Mouse (Mus musculus) cerebellum, postnatal 25 days (tissue): ENCODE measurements around the gene Uri1.

Source experiments
- DNase-seq, 2 experiments: peaks; one replicate each; pipeline ENCODE4 v3.0.0; 2021; ENCODE audit warnings: mixed read lengths in 2 of 2

The Uri1 gene

DNA sequence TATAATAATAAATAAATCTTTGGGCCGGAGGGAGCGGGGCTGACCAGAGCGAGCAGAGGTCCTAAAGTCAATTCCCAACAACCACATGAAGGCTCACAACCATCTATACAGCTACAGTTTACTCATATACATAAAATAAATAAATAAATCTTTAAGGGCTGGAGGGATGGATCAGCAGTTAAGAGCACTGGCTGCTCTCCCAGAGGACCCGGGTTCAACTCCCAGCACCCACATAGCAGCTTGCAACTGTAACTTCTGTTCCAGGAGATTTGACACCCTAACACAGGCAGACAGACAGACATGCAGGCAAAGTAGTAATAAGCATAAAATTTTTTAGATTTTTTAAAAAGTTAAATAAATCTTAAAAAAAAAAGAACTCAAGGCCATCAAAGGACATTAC lies 10.5 kb downstream of the Uri1 start:
- no peak for DNase-seq

DNA sequence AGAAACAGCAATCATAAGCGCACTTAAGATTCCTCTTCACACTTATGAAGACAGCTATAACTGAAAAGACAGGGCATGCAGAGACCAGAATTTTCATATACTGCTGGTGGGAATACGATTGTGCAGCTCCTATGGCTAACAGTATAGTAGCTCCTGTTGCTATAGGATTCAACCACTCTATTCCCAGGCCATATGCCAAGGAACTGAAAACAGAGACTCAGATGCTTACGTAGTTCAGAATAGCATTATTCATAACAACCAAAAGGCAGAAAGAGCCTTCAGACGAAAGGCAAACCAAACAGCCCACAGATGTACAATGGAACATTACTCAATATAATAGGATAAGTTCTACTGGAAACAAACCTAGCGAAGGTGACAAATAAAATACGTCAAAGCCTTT lies 15.0 kb downstream of the Uri1 start:
- DNase-seq: no peak

DNA sequence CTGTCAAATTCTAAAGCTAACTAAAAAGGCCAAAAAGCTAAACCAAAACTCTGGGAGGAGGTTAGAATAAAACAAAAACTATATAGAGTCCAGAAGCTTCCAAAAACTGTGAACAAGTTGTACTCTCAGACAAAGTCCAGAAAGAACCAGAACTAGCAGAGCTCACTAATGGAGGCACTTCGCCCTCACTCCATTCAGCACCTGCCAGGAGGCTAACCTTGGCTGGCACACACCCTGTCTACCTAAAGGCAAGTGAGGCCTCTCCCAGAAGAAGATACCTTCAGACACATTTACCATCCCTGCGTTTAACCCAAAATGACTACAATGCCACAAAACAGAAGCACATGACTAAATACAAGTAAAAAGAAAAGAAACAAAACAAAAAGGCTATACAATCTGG lies 20.9 kb downstream of the Uri1 start:
- DNase-seq: no peak

DNA sequence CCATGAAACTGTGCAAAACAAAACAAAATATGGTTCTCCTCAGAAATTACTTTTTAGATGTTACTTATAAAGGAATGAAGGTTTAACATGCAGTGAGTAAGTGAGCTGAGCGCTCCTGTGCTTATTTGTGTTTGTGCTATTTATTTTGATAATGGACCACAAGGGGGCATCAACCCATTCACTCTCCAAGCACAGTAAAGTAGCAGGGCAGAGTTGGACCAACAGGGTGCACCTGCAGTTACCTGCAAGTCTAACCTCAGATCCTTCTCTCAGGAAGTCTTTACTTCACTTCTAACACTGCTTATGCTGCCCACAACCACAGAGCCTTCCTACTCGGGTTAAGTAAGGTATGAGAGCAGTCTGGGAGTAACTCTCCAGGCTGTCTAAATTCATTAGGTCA lies 23.7 kb downstream of the Uri1 start:
- peak in 1 of 2 experiments; percentile 21 for DNase-seq

DNA sequence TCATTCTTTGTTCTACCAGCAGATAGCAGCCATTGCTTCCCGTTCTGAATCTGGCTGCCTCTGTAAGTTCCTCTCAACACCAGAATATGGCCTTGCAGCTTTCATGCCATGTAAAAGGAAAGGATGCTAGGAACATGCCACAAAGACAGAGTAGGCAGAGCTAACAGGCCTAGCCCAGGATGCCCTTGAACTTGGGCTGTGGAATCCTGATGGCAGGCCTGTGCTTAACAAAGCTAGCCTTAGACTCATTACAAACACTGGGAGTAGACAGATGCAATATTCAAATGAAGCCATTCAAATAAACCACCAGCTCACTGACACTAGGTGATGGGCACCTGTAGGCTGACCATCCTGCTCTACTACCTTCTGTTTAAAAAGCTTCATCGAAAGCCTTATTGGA lies 30.5 kb downstream of the Uri1 start:
- DNase-seq: no peak

DNA sequence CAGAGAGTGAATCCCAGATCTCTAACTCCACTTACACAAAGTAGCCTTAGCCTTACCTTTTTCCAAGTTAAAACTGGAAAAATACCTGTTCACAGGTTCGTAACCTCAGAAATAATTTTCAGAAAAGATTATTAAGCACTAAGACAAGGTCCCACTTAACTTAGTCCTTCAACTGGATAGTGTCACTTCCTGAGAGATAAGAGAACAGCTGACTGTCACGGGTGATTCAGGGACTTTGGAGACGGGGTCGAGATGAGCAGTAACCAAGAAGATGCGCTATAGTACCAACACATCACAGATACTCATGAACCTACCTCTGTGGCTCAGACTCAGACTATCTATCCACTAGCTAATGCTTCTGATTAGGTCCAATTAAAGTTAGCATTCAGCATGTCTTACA lies 38.5 kb downstream of the Uri1 start:
- DNase-seq: no peak

DNA sequence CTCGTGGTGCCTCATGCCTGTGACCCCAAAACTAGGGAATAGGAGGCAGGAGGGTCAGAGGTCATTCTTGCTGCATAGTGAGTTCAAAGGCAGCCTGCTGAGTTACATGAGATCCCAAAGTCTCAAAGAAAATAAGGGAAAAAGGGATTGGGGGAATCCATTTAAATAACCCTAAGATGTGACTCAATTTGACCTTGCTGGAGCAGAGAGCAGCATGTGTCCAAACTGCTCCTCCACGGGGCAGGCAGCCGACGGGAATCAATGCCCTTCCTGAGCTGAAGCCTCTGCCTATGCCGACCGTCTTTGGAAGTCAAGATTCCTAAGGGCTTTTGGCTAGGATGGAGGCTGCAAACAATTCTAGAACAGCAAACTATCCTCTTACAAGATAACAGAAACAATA lies 39.9 kb downstream of the Uri1 start:
- no peak for DNase-seq

DNA sequence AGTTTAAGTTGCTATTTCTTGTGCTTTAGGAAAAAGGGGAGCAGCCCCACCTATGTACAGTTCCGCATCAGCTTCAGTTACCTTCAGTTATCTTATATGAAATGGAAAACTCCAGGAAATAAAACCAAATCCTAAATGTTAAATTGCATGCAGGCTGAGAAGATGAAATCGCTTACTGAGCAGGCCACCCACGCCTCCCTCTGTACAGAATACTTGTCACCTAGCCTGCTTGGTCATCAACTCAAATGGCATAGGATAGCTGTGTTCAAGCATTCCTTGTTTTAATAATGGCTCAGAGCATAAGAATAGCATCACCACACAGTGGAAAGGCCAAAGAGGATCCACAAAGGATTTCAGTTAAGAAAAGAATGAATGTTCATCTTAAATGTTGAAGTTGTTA lies 43.6 kb downstream of the Uri1 start:
- no peak for DNase-seq

DNA sequence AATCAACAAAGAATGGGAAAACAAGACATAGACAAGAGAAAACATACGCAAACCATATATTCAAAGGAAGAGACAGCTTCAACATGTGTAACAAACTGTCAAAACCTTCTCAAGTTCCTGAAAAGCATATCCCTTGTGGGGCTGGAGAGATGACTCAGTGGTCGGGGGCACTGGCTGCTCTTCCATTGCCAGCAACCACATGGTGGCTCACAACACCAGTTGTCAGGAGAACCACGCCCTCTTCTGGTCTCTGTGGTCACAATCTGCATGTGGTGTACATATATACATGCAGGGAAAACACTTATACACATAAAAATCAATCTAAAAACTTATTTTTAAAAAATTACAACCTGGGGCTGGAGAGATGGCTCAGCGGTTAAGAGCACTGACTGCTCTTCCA lies 44.9 kb downstream of the Uri1 start:
- no peak for DNase-seq

DNA sequence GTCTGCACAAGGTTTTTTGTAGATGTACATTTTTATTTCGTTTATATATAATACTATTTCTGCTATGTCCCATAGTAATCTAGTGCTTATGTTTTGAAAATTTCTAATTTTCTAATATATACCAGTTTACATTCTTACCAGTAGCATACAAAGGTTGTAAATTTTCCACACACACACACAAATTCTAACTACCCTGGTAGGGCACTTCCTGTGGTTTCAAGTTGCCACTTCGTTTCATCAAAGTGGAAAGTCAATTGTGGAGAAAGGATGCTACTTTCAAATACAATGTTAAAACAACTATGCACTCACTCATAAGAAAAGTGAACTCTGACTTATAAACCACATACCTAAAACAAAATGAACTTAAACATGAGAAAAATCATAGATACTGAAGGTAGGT lies 45.7 kb downstream of the Uri1 start:
- no peak for DNase-seq

DNA sequence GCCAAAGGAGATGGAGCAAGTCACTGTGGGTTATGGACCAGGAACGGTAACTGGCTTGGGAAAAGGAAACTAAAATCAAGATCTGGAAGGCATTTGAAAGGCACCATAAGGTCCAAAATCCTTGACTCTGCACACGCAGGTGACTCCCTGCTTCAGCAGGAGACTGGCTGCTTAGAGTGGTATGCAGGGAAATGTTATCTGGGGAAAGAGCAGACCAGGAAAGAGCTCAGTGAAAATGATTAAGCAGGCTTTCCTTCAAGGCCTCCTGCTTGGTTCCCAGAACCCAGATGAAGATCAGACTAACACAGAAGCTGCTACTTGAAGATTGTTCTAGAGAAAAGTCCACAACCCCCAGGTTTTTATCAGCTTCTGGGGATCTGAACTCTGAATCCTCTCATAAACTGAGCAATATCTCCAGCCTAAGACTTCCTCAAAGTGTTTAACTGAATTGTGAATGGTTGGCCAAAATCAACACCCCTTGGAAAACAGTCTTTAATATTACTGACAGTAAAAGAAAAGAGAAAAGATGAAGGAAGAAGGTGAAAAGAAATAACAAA lies 50.3 kb downstream of the Uri1 start:
- no peak for DNase-seq

DNA sequence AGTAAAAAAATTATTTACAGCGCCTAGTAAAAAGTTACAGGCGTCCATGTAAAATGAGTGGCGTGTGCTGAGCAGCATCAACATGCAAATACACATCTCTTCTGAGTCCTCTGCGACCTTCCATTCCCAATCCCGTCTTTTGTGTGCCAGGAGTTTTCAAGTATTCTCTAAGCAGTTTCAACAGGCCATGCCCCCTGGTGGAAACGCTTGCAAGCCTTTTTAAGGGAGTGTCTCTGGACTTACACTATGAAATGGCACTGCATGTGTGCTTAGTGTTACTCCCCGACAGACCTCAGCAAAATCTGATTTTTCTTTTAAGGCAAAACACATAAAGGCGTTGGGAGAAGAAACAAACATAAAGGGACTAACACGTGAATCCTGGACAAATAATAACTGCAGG lies 50.8 kb downstream of the Uri1 start:
- DNase-seq: peak in 1 of 2 experiments; percentile 11

DNA sequence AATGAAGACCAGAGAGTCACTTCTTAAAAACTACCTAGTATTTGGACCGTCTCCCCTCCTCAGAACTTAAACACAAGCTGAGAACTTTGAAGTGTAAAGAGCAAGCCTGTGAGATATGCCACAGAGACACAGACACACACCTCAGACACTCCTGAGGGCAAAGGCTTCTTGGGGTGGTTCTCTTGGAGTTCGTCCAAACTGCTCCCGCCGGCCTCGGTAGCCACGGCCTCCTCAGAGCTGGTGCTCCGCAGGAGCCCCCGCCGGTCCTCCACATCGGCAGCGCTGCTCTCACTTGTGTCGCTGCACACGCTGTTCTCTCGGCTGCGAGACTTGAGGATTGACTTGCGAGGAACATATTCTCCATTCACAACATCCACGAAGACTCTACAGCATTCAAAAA lies 61.0 kb downstream of the Uri1 start:
- DNase-seq: no peak

DNA sequence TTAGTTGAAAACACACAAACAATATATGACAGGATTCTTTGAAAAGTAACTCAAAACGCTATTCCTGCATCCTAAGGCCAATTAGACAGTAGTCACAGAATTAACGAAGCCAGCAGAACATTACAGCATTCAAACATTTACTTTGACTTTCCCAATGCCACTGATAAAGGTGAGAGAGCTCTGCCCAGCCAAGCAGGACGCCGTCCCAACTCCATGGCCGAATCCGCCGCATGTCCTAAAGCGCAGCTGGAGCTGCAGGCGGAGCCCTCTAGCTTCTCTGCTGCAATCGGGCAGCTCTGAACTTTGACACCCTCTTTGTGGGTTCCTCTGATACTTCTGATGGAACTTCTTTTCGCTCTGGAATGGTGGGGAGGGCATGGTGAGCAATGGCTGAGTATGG lies 62.1 kb downstream of the Uri1 start:
- no peak for DNase-seq

DNA sequence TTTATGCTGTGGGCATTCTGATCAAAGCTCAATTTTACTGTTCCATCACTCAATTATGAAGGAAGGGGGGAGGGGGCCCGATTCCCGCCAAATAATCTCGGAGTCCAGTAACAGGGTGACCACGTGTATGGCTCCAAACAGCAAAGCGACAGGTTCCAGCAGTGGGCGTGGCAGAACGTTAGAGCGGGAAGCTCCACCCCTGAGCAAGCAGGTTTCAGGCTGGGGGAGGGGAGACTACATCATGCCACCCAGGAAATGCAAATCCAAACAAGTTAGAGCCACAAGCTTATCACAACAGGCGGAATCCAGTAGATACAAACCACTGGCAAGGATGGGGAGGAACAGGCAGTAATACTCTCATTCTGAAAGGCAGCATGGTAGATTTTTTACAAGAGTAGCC lies 71.5 kb downstream of the Uri1 start:
- no peak for DNase-seq

DNA sequence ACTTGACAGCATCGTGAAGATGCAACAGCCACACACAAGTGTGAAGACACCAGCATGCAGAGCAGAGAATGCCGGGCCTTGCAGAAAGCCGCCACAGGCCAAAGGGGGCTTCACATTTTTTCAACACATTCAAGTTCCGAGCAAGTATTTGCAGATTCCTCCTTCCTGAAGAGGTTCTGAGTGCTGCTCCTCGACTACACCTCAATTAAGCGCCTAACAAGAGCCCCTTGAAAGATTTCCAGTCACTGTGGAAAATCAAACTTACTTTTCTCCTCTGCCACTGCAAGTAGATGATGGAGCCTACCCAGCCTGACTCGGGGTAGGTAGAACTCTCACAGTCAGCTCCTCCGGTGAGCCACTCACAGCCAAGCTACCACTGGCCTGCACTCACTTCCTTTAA lies 86.9 kb downstream of the Uri1 start:
- no peak for DNase-seq

DNA sequence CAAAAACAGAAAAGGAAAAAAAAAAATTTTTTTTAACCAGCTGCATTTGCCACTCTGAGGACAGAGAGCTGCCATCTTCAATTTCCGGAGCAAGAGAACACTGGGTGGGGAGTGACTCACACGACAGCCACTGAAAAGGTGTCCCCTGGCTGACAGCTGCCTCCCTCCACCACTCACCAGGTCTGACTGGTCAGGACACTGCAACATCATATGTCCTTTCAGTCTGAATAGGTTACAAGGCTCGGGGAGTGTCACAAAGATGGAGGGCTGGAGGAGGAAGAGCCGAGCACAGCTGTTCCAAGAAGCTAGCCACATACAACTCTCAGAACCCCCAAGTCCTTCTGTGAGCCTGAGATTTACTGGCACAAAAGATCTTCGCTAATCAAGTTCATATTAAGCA lies 87.6 kb downstream of the Uri1 start:
- DNase-seq: peak; percentile 13 to 15

DNA sequence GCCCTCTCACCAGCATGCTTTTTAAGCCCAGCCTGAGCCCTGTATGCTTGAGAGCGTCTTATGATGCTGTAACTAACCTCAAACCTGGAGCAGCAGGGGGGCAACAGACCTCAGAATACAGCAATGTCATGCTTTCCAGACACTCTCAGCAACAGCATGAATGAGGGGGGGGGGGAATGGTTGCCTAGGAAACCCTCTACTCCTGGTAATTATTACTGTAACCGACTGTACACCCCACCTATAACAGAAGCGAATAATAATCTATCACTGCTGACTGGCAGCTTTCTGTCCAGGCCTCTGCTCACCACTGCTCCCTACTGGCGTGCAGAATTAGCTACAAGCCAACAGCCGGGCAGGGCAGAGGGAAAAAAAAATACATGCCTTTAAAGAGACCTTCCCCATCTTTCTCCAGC lies 88.6 kb downstream of the Uri1 start:
- DNase-seq: peak; percentile 63 to 79

DNA sequence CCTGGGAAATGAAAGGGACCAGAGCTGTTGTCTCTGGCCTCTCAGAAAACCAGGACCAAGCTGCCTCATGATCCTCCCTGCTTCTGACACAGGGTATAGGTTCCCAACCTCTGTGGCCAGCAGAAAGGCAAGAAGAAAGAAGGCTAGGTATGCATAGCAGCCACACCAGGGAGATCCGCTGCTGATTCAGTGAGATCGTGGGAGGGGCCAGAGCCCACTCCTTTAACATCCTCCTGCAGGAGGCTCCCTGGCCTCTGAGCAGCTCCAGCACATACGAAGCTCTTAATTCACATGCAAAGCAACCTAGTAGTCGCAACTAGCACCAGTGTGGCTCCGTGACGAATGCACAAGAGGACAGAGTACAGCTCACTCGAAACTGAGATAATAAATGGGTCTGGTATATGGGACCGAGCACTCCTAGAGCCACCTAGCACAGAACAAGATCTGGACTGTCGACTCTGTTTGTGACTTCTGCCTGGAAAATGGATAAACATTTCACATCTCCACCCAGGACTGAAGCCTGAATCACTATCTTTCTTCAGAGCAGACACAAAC lies 89.5 kb downstream of the Uri1 start:
- DNase-seq: no peak

DNA sequence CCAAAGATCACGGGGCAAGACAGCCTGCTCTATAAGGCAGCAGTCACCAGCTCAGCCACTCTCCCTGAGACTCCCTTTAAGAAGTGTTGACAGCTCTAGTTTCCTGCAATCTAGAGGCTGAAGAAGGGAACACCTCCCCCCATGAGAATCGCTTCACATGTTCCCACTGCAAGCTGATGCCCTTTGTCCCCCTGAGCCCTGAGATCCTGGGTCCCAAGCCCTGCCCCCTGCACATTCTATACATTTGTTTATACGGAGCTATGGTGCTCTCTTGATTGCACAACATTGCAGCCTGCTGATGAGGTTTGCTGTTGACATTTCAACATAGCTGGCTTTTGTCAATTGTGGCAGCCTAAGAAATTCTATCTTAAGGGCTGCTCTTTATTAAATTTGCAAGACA lies 91.7 kb downstream of the Uri1 start:
- DNase-seq: no peak

DNA sequence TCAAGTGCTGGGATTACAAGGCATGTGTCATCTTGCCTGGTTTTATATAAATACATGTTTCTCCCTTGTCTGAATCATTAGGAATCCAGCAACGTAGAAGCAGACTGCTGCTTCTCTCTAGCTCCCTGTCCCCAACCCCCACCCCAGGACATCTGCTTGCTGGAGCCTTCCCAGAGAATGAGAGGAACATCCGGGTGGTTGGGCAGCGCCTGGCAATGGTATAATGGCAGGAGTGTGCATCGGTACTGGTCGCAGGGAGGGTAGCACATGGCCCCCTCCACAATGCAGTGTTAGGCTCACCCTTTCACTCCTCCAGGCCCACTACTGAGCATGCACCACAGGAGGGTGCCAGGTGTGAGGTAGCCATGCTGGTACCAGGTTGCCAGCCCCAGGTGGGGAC lies 93.6 kb downstream of the Uri1 start:
- peak in 1 of 2 experiments; percentile 26 for DNase-seq

DNA sequence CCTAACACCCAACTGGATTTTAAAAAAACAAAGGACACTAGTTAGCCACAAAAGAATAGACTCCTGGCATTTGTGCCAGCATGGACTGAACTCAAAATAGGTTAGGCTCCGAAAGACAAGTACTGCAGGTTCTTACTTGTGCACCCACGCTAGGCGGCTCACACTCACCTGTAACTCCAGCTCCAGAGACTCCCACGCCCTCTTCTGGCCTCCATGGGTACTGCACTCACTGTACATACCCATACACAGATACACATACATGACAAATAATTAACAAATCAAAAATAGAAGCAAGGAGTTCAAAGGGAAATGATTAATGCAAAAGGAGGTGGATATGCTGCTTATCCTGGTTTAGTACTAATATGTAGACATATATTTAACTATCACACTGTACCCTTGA lies 100.4 kb downstream of the Uri1 start:
- DNase-seq: no peak

DNA sequence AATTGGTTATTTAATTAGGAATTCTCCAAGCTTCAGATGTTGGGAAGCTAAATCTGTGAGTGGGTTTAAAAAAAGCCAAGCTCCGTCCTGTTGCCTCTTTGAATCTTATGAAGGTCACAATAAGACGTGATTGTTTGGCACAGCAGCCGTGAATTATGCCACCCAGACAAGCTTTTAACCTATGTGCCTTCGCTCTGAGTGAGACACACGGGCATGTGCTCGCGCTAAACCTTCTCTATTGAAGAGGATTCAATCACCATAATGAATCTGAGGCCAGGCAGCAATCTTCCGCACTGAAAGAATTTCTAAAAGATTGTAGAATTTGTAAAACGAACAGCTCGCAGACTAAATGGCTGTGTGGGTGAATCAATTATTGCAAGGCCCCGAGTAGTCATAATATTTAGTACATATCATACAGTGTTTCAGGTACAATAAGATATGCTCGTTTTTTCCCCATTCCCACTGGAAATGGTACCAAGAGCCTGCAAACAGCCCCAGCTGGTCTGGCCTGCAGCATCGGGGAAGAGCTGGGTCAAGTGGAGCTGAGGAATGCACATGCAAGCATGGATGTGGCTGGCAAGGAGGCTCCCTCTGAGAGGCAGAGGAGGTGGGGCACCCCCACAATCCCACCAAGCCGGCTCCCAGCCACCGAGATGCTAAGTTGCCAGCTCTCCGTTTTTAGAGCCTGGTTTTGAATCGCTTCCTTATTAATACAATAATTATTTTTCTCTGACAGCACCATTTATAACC lies 101.5 kb downstream of the Uri1 start:
- DNase-seq: no peak

DNA sequence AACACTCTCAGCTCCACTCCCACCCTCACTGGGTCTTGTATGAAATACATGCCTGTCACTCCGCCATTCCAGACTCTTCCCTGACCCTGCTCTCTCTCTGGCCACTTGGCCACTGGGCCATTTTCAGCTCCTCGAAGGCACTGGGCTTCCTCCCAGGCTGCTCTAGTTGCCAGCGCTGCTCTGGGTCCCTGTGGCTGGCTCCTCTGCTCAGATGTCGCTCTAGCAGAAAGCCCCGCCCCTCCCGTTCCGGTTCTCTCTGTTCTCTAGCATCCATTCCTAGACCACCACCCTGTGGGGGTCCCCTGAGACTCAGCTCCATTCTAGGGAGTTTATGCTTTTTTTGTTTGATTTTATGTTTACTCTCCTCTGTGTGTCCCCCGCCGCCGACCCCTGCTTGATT lies 104.4 kb downstream of the Uri1 start:
- DNase-seq: peak; percentile 9 to 28
